Mouse (Mus musculus) cerebellum, adult (tissue): ENCODE results near the gene Rab3d.
"Not testable (repeated sequence)": the region's sequence is repeated elsewhere in the genome, so short reads cannot be mapped to it uniquely, and the experiment has no call there.

Experiments used
- ATAC-seq: cut with Nextera tagmentation; 2 replicates; pipeline ENCODE4 v1.9.2; 2017; ENCODE audit warnings: mild to moderate bottlenecking, moderate library complexity, mixed read lengths; ENCODE audit not compliant: insufficient number of reproducible peaks, low FRiP score, low TSS enrichment

The Rab3d gene

GRCm38 (mm10) chr9:21916851-21917492 lies 1.0 kb downstream of the Rab3d start:
- ATAC-seq: no peak

- ATAC-seq: peak; percentile 53; the same call in 1 of the 2 replicates
Measured at GRCm38 (mm10) chr9:21909474-21910223, 8.3 kb downstream of the Rab3d start.

DNA sequence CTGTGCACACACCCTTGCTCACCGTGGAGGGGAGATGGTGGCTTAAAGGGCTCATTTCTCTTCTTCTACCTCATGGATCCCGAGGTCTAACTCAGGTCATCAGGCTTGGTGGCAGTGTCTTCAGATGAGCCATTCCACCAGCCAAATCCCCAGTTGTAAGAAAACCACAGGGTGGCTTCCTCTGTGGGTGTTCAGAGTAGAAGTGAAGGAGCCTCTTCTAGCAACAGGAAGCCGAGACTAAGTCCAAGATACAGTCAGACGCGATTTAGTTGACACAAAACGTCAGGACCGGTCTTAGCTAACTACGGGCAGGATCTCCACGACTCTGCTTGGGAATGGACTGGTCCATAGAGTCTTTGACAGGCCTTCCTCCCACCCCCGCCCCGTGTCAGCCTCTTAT lies 9.8 kb downstream of the Rab3d start:
- no peak for ATAC-seq

DNA sequence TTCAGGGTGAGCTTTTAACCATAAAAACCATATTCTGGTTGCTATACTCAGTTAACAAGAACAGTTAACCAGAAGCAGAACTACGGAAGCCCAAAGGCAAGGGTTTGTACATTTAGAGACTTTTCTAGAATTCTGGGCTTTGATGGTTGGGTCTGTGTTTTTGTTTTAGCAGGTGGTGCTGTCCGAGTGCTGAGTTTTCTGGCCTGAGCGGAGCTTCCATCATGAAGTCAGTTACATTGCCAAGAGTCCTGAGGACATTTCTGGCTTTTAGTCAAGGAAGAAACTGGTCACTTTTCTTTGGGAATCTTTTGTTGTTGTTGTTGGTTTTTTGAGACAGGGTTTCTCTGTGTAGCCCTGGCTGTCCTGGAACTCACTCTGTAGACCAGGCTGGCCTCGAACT lies 14.0 kb downstream of the Rab3d start:
- ATAC-seq: no peak

GRCm38 (mm10) chr9:21901223-21901820 lies 16.7 kb downstream of the Rab3d start:
- peak; percentile 86 for ATAC-seq

DNA sequence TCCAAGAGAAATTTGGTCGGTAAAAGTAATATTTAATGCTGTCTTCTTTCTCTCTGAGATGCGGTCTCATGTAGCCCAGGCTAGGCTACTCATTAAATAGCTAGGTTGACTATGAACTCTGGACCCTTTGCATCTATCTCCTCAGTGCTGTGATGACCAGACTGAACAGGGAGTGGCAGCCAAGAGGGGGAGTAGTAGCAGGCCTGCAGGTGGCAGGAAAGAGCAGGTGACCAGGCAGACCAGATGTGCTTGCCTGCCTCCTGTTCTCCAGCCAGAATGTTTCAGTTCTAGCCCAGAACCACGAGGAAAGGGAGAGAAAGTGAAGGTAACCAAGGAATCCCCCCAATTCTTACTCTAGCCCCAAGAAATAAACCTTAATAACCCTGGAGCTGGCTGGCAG lies 28.8 kb downstream of the Rab3d start:
- ATAC-seq: no peak

- ATAC-seq: no peak
Measured at GRCm38 (mm10) chr9:21876601-21877000, 41.4 kb downstream of the Rab3d start.

DNA sequence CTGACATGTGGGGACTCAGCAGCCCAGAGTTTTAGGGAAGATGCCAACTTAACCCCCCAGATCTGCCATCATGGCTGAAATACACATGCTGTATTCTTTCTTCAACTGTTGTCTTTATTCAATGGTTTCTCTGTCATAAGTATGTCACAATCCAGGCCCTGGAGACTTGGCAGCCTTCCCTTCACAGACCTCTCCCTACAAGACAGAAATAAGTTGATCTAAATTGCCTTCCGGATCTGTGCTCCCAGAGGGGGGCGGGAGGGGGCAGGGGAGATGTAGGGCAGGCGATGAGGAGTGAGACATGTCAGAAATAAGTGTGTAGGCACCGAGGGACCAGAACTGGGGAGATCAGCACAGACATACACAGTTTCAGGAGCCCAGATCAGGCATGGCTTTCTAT lies 45.8 kb downstream of the Rab3d start:
- no peak for ATAC-seq

- ATAC-seq: peak; percentile 70; the same call in 1 of the 2 replicates
Measured at GRCm38 (mm10) chr9:21870879-21871524, 47.0 kb downstream of the Rab3d start.

DNA sequence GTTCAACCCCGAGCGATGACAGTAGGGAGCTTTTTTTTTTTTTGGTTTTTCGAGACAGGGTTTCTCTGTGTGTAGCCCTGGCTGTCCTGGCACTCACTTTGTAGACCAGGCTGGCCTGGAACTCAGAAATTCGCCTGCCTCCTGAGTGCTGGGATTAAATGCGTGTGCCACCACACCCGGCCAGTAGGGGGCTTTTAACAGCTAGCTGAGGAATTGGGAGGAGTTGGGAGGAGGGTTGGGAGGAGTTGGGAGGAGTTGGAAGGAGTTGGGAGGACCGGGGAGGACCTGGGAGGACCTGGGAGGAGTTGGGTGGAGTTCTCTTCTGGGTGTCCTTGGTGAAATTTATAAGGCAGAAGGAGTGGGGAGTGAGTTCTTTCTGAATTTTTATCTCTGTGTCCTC lies 48.7 kb downstream of the Rab3d start:
- ATAC-seq: not testable (repeated sequence)

GRCm38 (mm10) chr9:21867726-21868125 lies 50.3 kb downstream of the Rab3d start:
- no peak for ATAC-seq

DNA sequence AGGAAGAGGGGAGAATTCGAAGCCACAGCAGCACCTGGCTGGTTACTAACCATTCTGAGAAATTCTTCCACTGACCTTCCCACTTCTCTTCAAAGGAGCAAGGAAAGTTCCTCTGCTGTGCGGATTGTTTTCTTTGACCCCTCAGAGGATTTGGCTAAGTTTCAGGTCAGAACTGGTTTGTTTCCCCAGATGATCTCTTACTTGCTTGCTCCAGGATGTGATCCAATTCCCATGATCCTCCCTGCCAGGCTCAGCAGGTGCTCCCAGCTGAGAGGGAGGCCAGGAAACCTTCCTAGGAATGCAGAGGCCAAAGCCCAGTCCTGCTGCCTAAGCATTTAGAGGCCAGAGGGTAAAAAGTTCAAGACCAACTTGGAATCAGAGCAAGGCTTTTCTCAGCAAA lies 51.4 kb downstream of the Rab3d start:
- ATAC-seq: no peak

GRCm38 (mm10) chr9:21865673-21866398 lies 52.2 kb downstream of the Rab3d start:
- ATAC-seq: no peak

DNA sequence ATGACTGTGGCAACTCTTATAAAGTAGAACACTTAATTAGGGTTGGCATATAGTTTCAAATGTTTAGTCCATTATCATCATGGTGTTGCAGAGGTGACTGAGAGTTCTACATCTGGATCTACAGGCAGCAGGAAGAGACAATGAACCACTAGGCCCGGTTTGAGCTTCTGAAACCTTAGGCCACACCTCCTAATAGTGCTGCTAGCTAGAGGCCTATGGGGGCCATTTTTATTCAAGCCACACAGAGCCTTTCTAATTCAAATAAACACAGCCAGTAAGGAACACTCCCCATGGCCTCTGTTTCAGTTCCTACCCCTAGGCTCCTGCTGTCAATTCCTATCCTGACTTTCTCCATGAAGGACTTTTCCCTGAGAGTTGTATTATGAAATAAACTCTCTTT lies 55.8 kb downstream of the Rab3d start:
- no peak for ATAC-seq

- ATAC-seq: not testable (repeated sequence)
Measured at GRCm38 (mm10) chr9:21860349-21860748, 57.6 kb downstream of the Rab3d start.

DNA sequence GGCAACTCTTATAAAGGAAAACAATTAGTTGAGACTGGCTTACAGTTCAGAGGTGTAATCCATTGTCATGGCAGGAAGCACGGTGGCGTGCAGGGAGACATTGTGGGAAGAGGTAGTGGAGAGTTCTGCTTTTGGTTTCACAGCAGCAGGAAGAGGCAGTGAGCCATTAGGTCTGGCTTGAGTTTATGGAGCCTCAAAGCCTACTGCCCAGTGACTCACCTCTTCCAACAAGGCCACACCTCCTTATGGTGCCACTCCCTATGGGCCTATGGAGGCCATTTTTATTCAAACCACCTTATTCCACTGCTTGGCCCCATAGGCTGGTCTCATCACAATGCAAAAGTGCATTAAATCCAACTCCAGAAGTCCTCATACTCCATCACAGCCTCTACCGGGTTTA lies 58.4 kb downstream of the Rab3d start:
- no peak for ATAC-seq

DNA sequence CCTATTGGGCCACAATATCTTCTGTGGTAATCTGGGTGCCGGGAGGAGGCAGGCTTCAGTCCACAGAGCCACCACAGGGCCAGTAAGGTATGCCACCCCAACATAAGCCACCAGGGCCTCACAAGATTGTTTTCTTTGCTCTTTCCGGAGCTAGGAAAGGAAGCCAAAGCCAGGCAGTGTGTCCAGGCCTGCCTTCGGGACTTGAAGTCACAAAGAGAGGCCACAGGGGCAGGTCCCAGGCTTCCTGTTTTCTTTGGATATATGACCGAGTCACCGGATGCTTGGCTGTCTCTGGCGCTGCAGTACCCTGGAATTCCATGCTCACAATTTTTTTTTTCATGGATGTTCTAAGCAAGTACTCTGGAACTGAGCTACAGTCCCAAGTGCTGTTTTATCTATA lies 59.9 kb downstream of the Rab3d start:
- no peak for ATAC-seq

- ATAC-seq: no peak
Measured at GRCm38 (mm10) chr9:21857501-21857900, 60.5 kb downstream of the Rab3d start.
